Mouse (Mus musculus) adrenal gland (tissue): Measurements from ENCODE around the gene Mpped1.

Source experiments
- intact Hi-C: fragments of 180-260 bp; cut with DNase I; formaldehyde crosslinking; loops from one replicate; pipeline ENCODE4 v1.15.1; 2025

Gene Mpped1

GRCm38 (mm10) chr15:83879845-83880244, 100.6 kb downstream of the Mpped1 start:
- intact Hi-C loops: no loop called here

- intact Hi-C loops: no loop called here
Measured at GRCm38 (mm10) chr15:83883821-83884220, 104.6 kb downstream of the Mpped1 start.

DNA sequence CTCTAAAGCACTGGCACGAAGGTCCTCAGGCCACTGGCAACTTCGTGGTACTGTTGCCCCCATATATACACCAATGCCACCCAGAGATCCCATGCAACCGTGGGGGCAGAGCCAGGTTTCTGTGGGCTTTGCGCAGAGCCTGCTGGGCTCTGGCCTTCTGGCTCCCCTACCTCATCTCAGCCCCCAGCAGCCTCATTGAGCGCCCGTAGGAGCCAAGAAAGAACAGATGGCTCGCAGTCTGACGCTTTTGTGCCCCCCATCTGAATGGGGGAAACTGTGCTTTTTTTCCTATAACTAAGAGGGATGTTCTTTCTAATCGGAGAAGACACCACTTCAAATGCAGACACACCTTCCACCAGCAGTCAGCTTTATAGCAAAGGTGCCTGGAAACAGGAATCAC, 105.0 kb downstream of the Mpped1 start:
- intact Hi-C loops: no loop called here

- intact Hi-C loops: no loop called here
Measured at GRCm38 (mm10) chr15:83892871-83893270, 113.6 kb downstream of the Mpped1 start.

DNA sequence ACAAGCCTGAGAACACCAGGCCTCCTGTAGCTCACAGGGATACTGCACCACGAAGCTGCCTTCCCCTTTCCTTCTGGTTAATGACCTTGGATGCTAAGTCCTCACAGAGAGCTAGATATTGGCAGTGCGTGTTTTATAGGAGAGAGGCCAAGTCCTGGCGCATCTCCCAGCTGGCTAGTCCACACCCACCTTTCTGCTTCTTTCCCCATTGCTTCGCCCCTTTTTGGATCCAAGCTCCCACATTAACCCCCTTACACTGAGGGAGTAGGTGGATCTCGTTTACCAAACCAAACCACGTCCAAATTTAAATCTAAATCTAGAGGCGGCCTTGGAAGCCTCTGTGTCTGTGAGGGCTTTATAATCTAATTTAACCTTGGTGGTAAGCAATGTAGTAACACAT, 115.0 kb downstream of the Mpped1 start:
- intact Hi-C loops: no loop called here

GRCm38 (mm10) chr15:83896011-83896410, 116.7 kb downstream of the Mpped1 start:
- intact Hi-C loops: no loop called here

DNA sequence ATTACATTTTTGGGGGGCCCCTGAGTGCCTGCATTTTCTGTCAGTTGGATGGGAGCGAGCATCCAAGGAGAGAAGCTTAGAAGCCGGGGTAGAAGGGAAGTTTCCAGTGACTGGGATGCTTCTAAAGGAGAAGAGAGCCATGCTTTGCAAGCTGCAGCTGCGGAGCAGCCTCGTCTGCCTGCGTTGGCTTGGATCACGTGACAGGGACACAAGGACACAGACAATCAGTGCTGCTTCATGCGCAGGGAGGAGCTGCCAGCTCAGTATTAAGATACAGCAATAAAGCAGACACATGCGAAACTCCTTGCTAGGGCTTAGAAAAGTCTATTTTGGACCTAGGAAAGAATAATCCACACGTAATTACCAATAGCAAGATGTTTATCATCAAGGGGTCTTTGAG, 118.0 kb downstream of the Mpped1 start:
- intact Hi-C loops: no loop called here

GRCm38 (mm10) chr15:83906472-83906871, 127.2 kb downstream of the Mpped1 start:
- intact Hi-C loops: no loop called here
